8 mouse cellular contexts compared by ENCODE assay signal in genomic region chr1:79761917-79762271, GRCm38 (mm10). TPM values are rescaled to one million over a fixed set of nuclear protein-coding genes. Genes with fewer than 3 reads are reported as not detected.
A peak's percentile ranks its signal among the peaks of the same experiment; 100 is the strongest.
DNase-seq lines count a peak whose midpoint lies in the region; ATAC-seq and TF ChIP-seq lines count a peak whose summit lies in the region.

No protein-coding gene starts in this region.

- H3K4me2 ChIP-seq in heart, embryonic 12.5 days = peak overlapping the region; percentile 94

- H3K27ac ChIP-seq in heart, embryonic 12.5 days (ENCODE audit: poor library complexity, severe bottlenecking) = no peak overlapping the region

- H3K9ac ChIP-seq in heart, embryonic 12.5 days = no peak overlapping the region

- no peaks in the 10 kb centered on the region for H3K36me3 ChIP-seq in heart, embryonic 12.5 days
- H3K36me3 ChIP-seq in G1E (replicated peaks) = peaks cover 11% of the 10 kb centered on the region
- H3K36me3 ChIP-seq in megakaryocyte, embryonic 14.5 days (replicated peaks; ENCODE audit: low read length) = peaks cover 22% of the 10 kb centered on the region

- ATAC-seq in heart, embryonic 12.5 days (ENCODE audit: insufficient number of reproducible peaks, low FRiP score) = 0 out of 2 replicates have a peak, but pooled peaks have one; percentile 2
- peak; percentile 6 for ATAC-seq in G1E (ENCODE audit: extremely low read depth, insufficient number of reproducible peaks, low FRiP score, poor library complexity, severe bottlenecking)
- peak; percentile 17 to 30; a peak in 2 of 4 replicates for ATAC-seq in hematopoietic stem cell, adult 5-6 weeks (replicated peaks in 1 of 2; ENCODE audit: insufficient read depth in 1 of 2, low FRiP score in 2 of 2, low TSS enrichment in 1 of 2, low read depth in 1 of 2, poor library complexity in 2 of 2, severe bottlenecking in 2 of 2)

- no peaks in the 10 kb centered on the region for H3K9me3 ChIP-seq in heart, embryonic 12.5 days (replicated peaks)
- no peaks in the 10 kb centered on the region for H3K9me3 ChIP-seq in G1E (replicated peaks)
- H3K9me3 ChIP-seq in megakaryocyte, embryonic 14.5 days = no peaks in the 10 kb centered on the region

- no peak for DNase-seq in heart, adult 9 months (ENCODE audit: low spot score in 2 of 2)
- DNase-seq in G1E (ENCODE audit: low spot score) = peak; percentile 34
- DNase-seq in ovary, postnatal 36 days (ENCODE audit: low spot score) = no peak
- DNase-seq in Muller cell, postnatal 12 days (ENCODE audit: inconsistent ontology term) = no peak
- DNase-seq in right cerebral cortex, postnatal 4 days = no peak

- peaks cover 31% of the 10 kb centered on the region for H3K4me1 ChIP-seq in heart, embryonic 12.5 days (replicated peaks)
- H3K4me1 ChIP-seq in G1E (ENCODE audit: insufficient read depth, low read depth, low read length) = peaks cover 62% of the 10 kb centered on the region
- H3K4me1 ChIP-seq in megakaryocyte, embryonic 14.5 days = peaks cover 78% of the 10 kb centered on the region

- no peaks in the 10 kb centered on the region for H3K27me3 ChIP-seq in heart, embryonic 12.5 days (replicated peaks)
- no peaks in the 10 kb centered on the region; the same call in 1 of the 2 replicates for H3K27me3 ChIP-seq in G1E (ENCODE audit: insufficient read depth, low read length)
- H3K27me3 ChIP-seq in megakaryocyte, embryonic 14.5 days (replicated peaks) = no peaks in the 10 kb centered on the region

- TF ChIP-seq CTCF in G1E (IDR thresholded peaks at IDR 0.05; ENCODE audit: low read depth, low read length) = no peak

- peak overlapping the region; percentile 87 for H3K4me3 ChIP-seq in heart, embryonic 12.5 days
- peak overlapping the region; percentile 95 for H3K4me3 ChIP-seq in G1E (ENCODE audit: low read depth, low read length)
- H3K4me3 ChIP-seq in megakaryocyte, embryonic 14.5 days (replicated peaks) = peak overlapping the region; percentile 97

- 2% methylated on average over 6 of the region's 6 CpGs for WGBS in heart, embryonic 12.5 days

RNA-seq across cellular contexts. Expression of gene Mrpl44, which starts 13.9 kb away (rescaled TPM):
- polyA plus RNA-seq in heart, embryonic 12.5 days (2016; fragmentation: Nextera tagmentation; extraction: Ambion mirVana) = 45.5 and 47.1 TPM in 2 replicates
- total RNA-seq in G1E (2014; fragmentation: Nextera tagmentation) (34.1 and 38.3 TPM in 2 replicates), G1E (2017) (74.1 and 83.5 TPM in 2 replicates)
- polyA plus RNA-seq in G1E (2012) = 52.6 and 53.1 TPM in 2 replicates
- 31.3 and 42.9 TPM in 2 replicates for total RNA-seq in hematopoietic stem cell, adult 5-6 weeks (2017)
- polyA plus RNA-seq in megakaryocyte, embryonic 14.5 days (2012; ENCODE audit: insufficient read depth, low replicate concordance) = 23.6 and 32.1 TPM in 2 replicates

RNA-seq across cellular contexts. Expression of gene Wdfy1, which starts 14.0 kb away (rescaled TPM):
- 25.3 and 25.9 TPM in 2 replicates for polyA plus RNA-seq in heart, embryonic 12.5 days (2016; fragmentation: Nextera tagmentation; extraction: Ambion mirVana)
- total RNA-seq in G1E (2014; fragmentation: Nextera tagmentation) (29.2 and 30.7 TPM in 2 replicates), G1E (2017) (54.2 and 57.1 TPM in 2 replicates)
- polyA plus RNA-seq in G1E (2012) = 76.7 and 90.1 TPM in 2 replicates
- 14.3 and 31.8 TPM in 2 replicates for total RNA-seq in hematopoietic stem cell, adult 5-6 weeks (2017)
- 92.7 and 98.6 TPM in 2 replicates for polyA plus RNA-seq in megakaryocyte, embryonic 14.5 days (2012; ENCODE audit: insufficient read depth, low replicate concordance)
